Mouse (Mus musculus) urinary bladder, postnatal 14 days (tissue): Measurements from ENCODE around the gene Aqp1.

ENCODE experiments used
- DNase-seq: peaks from one replicate; pipeline ENCODE4 v3.0.0; 2021; ENCODE audit warnings: low spot score

Gene Aqp1

GRCm38 (mm10) chr6:55332100-55332772 lies 4.0 kb upstream of the Aqp1 start:
- DNase-seq, result no peak

- DNase-seq, result no peak
These were observed 3.5 kb upstream of the Aqp1 start for GRCm38 (mm10) chr6:55332773-55333109.

- no peak for DNase-seq
These were observed 1.0 kb downstream of the Aqp1 start for GRCm38 (mm10) chr6:55337242-55337641.

DNA sequence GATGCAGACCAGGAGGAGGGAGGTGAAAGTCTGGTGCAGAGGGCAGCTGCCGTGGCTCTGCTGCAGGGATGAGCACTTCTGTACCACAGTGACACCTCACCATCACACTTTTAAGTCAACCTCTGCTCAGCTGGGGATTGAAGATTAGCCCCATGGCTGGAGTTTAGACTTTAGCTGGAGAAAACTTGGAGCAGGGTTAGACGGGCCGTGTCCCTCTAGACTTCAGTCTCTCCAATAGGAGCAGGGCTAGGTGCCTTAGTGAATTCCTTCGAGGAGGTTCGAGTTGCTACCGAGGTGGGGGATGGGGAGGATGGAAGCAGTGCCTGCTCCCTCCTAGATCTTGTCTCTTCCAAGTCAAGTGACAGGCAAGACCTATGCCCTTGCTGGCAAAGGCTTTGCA lies 1.8 kb downstream of the Aqp1 start:
- no peak for DNase-seq

GRCm38 (mm10) chr6:55338934-55339825 lies 2.9 kb downstream of the Aqp1 start:
- DNase-seq, result no peak

DNA sequence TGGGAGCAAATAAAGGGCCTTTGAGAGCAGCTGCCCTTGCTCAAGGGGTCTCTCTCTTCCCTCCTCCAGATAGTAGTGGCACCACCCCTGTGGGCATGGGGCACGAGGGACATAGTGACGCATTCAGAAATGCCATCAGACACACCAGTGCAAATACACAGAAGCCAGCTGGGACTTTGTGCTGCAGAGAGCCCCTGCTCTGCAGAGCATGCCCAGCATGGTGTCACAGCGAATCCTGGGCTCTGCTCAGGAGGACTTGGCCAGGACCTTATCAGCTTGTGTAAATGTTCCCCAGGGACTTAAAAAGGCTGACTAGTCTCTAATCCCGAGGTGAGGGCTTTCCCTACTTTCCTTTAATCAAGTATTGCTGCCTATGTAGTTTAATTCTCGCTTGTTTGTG lies 5.5 kb downstream of the Aqp1 start:
- no peak for DNase-seq

DNA sequence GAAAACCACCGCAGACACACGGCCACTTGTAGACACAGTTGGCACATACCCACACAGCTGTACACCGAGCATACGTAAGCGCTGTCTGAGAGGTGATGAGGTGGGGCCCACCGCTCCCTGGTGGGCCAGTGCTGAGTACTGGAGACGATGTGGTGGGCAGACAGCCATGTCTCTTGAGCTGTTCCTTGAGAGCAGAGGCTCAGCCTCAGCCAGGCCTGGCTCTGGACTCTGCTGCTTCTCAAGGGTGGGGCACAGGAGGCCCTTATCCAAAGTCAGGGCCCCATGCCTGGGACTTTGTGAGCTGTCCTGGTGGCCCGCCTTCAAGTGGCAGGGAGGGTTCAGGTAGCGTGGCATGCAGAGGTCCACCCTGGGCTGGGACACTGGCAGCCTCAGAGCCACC lies 6.1 kb downstream of the Aqp1 start:
- peak; percentile 41 for DNase-seq

DNA sequence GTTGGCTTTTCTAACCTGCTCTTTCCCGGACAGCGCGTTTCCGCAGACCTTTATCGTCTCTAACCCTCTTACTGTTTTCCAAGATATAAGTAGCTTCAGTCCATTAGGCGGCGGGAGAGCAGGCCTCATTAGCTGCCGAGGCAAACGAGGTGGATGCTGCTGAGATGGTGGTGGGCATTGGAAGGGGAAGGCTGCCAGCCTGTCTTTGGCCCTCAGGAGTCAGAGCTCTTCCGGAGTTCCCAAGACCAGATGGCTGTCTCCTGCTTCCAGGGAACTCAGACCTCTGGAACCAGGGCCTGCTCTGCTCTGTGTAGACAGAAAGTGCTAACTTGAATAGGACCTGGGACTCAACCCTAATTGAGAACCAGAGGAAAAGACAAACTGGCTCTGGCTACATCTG lies 7.2 kb downstream of the Aqp1 start:
- no peak for DNase-seq

DNA sequence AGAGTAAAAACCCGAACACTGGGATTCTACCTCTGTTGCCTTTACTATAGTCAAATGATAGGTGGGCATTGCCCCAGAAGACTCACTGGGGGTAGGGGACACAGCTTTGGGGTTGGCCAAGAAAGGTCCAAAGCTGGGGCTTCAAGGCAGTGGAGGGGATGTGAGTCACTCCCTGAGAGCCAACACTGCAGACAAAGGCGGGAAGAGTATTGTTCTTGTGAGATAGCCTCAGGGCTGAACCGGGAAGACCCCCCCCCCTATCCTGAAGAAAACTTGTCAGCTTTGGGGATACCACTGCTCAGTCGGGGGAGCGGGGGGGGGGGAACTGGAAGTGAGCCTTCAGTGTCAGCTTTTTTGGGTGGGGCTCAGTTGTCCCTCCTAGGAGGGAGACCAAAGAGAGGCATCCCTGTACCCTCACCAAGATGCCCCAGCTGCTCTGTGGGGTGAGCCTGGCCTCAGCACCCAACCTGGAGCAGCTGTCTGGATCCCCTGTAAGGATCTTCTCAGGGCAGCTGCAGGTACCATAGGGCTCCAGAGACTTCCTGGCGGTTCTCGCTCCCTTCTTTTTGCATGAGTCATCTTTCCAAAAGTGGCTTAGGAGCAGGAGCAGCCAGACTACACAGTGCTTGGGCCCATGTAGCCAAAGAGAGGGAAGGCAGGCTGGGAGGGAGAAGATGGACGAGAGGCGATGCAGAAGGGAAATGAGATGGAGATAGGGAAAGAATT lies 8.2 kb downstream of the Aqp1 start:
- DNase-seq, result no peak

- no peak for DNase-seq
These were observed 9.0 kb downstream of the Aqp1 start for GRCm38 (mm10) chr6:55345264-55345663.

DNA sequence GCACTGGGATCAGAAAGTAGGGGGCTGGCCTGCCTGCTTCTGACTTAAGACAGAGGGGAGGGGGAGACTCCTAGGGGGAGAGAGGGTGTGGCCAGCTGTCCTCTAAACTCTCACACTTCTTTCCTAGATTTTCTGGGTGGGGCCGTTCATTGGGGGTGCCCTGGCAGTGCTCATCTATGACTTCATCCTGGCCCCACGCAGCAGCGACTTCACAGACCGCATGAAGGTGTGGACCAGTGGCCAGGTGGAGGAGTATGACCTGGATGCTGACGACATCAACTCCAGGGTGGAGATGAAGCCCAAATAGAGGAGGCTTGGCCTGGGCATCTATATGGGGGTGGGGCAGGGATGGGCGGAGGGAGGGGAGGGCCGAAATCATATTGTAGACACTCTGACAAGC lies 10.3 kb downstream of the Aqp1 start:
- DNase-seq, result no peak

DNA sequence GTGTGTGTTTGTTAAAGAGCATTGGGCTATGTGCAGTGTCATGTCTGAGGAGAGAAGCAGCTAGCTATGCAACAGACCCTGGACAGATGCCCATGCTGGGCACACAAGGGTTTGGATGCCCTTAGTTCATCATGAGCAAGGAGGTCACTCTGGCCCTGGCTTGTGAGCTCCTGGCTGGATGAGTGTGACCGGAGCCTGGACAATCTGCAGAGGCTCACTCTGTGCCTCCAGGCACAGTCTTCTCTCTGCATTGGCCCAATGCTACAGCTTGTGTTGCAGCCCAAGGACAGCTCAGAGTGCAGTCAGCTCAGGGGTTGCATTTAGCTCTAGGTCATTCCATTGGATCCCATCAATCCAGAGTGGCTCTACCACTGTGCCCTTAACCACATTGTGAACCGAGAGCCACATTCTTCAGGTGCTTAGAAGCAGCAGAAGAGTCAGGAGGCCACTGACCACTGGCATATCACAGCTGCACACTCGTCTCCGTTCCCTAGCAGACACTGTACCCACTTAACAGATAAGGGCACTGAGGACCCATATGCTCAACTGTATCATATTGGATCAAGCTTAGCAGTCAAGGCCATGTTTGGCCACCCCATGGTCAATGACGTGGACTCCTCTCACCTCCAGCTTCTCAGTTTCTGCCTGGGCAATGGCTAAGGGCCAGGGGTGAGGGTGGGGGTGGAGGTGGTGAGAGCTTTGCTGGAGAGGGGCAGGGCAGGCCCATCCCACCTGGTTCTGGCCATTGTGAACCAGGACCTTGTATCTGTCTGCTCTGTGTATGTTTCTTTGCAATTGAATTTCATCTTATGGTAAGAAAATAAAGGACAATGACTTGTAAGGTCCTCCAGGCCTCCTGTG lies 11.7 kb downstream of the Aqp1 start:
- DNase-seq, result no peak

DNA sequence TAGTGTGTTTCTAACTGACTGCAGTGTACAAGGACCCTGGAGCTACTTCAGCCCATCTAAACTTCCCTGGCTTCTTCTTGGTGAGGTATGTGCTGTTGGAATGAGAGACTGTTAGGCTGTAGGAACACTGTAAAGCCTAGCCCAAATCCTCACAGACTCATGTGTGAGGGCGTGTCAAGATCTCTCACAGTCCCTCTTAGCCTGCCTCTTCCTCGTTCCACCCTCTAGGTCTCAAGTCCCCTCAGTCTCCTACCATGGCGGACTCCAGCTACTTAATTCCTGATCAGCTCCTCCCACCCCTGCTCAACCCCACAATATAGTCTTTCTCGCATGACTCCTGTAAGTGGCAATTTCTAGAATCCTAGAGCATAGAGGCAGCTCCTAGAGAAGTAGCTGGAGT lies 13.0 kb downstream of the Aqp1 start:
- DNase-seq, result no peak

DNA sequence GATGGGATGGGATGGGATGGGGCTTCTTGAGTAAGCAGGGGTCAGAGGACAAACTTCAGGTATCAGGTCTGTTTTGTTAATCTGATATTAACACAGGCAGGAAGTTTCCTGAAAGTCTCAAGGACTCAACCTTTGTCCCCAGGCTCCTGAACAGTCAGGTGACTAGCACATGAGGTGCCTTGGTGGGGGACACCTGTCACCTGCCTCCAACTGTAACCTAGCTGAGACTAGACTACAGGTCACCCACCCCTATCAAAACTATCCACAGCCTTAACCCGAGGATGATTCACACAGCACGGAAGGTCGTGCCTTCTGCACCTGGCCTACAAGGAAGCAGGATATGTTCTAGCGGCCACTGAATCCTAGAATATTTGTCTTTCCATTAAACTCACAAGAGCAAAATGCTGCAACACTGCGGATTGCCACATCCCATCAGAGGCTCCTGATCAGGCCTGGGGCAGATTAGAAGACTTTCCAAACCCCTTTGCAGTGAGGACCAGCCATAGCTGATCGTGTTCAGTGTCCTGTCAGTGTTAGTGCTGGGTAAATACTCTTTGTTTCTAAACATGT lies 14.2 kb downstream of the Aqp1 start:
- no peak for DNase-seq

- no peak for DNase-seq
These were observed 15.5 kb downstream of the Aqp1 start for GRCm38 (mm10) chr6:55351712-55352111.

- no peak for DNase-seq
These were observed 17.6 kb downstream of the Aqp1 start for GRCm38 (mm10) chr6:55353711-55354445.

DNA sequence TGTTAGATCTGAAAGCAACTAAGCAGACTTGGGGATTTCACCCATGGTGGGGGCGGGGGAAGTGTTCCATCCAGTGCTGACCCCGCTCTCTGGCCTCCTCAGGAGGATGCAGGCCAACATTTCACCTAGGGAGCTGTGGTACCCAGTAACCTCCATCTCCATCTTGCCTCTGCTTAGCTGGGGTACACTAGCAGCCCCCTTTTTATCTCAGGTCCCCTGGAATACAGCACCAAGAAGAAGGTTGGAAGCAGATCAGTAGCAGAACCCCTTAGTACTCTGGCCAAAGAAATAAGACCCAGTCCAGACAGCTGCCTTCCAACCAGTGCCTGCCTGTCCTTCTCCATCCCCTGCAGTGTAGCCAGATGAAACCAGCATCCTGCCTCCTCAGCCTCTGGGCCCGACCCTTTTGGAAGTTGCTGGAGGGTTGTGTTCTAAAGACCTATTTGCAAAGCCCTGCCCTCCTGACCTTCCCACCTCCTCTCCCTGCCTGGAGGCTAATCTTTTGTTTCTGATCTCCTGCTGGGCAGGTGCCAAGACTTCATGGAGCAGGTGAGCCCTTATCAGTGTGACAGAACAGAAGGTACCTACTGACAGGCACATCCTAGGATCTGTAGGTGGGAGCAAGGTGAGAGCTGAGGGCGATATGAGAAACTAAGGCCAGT lies 18.4 kb downstream of the Aqp1 start:
- DNase-seq, result no peak

DNA sequence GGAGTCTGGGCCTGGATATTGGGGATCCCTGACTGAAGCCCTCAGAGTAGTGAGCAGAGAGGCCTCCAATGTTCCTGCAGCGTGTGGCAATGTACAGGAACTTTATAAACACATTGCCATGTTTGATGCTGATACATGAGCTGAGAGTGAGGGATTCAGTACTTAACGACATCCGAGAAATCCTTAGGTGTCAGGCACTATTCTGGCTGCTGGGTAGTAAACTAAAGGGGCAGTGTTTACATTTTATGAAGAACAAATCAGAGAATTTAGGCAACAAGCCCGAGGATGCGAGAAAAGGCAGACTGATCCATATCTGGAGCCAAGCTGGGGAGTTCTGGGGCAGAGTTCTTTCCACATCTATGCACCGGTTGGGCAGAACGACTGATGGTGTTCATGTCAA lies 19.3 kb downstream of the Aqp1 start:
- DNase-seq, result no peak

DNA sequence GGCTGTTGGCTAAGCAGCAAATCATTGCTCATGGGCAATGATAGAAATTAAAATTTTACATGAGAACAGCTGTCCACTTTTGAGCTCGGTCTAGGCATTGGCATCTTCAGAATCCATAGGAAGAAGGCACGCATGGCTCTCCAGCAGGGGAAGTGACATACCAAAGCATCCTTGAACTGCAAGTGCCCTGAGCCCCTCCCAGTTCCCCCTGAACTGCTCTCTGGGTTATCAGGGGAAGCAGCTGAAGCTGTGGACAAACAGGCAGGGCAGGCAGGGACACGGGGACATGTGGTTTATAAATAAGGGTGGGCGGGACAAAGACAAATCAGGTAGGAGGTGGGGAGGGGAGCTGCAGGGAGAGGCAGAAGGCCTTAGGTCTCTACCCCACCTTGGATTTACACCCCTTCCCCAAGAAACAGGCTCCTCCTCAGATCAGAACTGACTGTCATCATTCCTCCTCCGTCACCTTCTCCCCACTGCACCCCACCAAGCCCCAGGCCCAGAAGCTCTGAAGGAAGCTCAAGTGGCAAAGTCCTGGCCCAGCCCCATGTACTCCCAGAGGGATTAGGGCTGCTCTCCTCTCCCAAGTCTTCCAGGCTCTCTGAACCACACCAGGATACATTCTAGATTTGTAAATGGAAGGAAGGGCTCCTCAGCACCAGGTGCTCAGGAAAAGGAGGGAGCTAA lies 19.9 kb downstream of the Aqp1 start:
- no peak for DNase-seq
